Mouse (Mus musculus): Measurements from ENCODE around the gene Gm10720.
"Not testable (repeated sequence)": the region's sequence is repeated elsewhere in the genome, so short reads cannot be mapped to it uniquely, and the experiment has no call there.

Gene Gm10720

DNA sequence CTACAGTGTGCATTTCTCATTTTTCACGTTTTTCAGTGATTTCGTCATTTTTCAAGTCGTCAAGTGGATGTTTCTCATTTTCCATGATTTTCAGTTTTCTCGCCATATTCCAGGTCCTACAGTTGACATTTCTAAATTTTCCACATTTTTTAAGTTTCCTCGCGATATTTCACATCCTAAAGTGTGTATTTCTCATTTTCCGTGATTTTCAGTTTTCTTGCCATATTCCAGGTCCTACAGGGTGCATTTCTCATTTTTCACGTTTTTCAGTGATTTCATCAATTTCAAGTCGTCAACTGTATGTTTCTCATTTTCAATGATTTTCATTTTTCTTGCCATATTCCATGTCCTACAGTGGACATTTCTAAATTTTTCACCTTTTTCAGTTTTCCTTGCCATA lies at the start of gene Gm10720:
Gene Gm10720 (plus strand): TSS at position 301 of the 400 bp plus-strand sequence.
- DNase-seq, result not testable (repeated sequence)

DNA sequence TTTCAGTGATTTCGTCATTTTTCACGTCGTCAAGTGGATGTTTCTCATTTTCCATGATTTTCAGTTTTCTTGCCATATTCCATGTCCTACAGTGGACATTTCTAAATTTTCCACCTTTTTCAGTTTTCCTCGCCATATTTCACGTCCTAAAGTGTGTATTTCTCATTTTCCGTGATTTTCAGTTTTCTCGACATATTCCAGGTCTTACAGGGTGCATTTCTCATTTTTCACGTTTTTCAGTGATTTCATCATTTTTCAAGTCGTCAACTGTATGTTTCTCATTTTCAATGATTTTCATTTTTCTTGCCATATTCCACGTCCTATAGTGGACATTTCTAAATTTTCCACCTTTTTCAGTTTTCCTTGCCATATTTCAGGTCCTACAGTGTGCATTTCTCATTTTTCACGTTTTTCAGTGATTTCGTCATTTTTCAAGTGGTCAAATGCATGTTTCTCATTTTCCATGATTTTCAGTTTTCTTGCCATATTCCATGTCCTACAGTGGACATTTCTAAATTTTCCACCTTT lies 14.9 kb upstream of the Gm10720 start, which contains the start of gene Gm10722:
Gene Gm10722 (plus strand): TSS at position 478 of the 528 bp plus-strand sequence.
- DNase-seq, result not testable (repeated sequence)

DNA sequence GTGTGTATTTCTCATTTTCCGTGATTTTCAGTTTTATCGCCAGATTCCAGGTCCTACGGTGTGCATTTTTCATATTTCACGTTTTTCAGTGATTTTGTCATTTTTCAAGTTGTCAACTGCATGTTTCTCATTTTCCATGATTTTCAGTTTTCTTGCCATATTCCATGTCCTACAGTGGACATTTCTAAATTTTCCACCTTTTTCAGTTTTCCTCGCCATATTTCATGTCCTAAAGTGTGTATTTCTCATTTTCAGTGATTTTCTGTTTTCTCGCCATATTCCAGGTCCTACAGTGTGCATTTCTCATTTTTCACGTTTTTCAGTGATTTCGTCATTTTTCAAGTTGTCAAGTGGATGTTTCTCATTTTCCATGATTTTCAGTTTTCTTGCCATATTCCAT lies 14.4 kb upstream of the Gm10720 start:
- peak; percentile 10 for DNase-seq

DNA sequence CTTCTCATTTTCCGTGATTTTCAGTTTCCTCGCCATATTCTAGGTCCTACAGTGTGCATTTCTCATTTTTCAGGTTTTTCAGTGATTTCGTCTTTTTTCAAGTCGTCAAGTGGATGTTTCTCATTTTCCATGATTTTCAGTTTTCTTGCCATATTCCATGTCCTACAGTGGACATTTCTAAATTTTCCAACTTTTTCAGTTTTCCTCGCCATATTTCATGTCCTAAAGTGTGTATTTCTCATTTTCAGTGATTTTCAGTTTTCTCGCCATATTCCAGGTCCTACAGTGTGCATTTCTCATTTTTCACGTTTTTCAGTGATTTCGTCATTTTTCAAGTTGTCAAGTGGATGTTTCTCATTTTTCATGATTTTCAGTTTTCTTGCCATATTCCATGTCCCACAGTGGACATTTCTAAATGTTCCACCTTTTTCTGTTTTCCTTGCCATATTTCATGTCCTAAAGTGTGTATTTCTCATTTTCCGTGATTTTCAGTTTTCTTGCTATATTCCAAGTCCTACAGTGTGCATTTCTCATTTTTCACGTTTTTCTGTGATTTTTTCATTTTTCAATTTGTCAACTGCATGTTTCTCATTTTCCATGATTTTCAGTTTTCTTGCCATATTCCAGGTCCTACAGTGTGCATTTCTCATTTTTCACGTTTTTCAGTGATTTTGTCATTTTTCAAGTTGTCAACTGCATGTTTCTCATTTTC lies 13.3 kb upstream of the Gm10720 start:
- peak; percentile 99 for DNase-seq

DNA sequence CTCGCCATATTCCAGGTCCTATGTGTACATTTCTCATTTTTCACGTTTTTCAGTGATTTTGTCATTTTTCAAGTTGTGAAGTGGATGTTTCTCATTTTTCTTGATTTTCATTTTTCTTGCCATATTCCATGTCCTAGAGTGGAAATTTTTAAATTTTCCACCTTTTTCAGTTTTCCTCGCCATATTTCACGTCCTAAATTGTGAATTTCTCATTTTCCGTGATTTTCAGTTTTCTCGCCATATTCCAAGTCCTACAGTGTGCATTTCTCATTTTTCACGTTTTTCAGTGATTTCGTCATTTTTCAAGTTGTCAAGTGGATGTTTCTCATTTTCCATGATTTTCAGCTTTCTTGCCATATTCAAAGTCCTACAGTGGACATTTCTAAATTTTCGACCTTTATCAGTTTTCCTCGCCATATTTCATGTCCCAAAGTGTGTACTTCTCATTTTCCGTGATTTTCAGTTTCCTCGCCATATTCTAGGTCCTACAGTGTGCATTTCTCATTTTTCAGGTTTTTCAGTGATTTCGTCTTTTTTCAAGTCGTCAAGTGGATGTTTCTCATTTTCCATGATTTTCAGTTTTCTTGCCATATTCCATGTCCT lies 12.6 kb upstream of the Gm10720 start, which contains the start of gene Gm11168:
Gene Gm11168 (plus strand): TSS at position 553 of the 603 bp plus-strand sequence.
- DNase-seq, result not testable (repeated sequence)

DNA sequence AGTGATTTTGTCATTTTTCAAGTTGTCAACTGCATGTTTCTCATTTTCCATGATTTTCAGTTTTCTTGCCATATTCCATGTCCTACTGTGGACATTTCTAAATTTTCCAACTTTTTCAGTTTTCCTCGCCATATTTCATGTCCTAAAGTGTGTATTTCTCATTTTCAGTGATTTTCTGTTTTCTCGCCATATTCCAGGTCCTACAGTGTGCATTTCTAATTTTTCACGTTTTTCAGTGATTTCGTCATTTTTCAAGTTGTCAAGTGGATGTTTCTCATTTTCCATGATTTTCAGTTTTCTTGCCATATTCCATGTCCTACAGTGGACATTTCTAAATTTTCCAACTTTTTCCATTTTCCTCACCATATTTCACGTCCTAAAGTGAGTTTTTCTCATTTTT lies 9.3 kb upstream of the Gm10720 start:
- not testable (repeated sequence) for DNase-seq

DNA sequence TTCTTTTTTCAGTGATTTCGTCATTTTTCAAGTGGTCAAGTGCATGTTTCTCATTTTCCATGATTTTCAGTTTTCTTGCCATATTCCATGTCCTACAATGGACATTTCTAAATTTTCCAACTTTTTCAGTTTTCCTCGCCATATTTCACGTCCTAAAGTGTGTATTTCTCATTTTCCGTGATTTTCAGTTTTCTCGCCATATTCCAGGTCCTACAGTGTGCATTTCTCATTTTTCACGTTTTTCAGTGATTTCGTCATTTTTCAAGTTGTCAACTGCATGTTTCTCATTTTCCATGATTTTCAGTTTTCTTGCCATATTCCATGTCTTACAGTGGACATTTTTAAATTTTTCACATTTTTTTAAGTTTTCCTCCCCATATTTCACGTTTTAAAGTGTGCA lies 8.8 kb upstream of the Gm10720 start:
- DNase-seq, result peak; percentile 84

DNA sequence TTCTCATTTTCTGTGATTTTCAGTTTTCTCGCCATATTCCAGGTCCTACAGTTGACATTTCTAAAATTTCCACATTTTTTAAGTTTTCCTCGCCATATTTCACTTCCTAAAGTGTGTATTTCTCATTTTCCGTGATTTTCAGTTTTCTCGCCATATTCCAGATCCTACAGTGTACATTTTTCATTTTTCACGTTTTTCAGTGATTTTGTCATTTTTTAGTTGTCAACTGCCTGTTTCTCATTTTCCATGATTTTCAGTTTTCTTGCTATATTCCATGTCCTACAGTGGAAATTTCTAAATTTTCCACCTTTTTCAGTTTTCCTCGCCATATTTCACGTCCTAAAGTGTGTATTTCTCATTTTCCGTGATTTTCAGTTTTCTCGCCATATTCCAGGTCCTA lies 8.2 kb upstream of the Gm10720 start:
- DNase-seq, result not testable (repeated sequence)

DNA sequence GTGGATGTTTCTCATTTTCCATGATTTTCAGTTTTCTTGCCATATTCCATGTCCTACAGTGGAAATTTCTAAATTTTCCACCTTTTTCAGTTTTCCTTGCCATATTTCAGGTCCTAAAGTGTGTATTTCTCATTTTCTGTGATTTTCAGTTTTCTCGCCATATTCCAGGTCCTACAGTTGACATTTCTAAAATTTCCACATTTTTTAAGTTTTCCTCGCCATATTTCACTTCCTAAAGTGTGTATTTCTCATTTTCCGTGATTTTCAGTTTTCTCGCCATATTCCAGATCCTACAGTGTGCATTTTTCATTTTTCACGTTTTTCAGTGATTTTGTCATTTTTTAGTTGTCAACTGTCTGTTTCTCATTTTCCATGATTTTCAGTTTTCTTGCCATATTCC lies 6.1 kb upstream of the Gm10720 start:
- not testable (repeated sequence) for DNase-seq

DNA sequence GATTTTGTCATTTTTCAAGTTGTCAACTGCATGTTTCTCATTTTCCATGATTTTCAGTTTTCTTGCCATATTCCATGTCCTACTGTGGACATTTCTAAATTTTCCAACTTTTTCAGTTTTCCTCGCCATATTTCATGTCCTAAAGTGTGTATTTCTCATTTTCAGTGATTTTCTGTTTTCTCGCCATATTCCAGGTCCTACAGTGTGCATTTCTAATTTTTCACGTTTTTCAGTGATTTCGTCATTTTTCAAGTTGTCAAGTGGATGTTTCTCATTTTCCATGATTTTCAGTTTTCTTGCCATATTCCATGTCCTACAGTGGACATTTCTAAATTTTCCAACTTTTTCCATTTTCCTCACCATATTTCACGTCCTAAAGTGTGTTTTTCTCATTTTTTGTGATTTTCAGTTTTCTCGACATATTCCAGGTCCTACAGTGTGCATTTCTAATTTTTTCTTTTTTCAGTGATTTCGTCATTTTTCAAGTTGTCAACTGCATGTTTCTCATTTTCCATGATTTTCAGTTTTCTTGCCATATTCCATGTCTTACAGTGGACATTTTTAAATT lies 3.3 kb upstream of the Gm10720 start:
- DNase-seq, result not testable (repeated sequence)

DNA sequence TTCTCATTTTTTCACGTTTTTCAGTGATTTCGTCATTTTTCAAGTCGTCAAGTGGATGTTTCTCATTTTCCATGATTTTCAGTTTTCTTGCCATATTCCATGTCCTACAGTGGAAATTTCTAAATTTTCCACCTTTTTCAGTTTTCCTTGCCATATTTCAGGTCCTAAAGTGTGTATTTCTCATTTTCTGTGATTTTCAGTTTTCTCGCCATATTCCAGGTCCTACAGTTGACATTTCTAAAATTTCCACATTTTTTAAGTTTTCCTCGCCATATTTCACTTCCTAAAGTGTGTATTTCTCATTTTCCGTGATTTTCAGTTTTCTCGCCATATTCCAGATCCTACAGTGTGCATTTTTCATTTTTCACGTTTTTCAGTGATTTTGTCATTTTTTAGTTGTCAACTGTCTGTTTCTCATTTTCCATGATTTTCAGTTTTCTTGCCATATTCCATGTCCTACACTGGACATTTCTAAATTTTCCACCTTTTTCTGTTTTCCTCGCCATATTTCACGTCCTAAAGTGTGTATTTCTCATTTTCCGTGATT lies 2.6 kb upstream of the Gm10720 start, which contains the start of gene Gm10721:
Gene Gm10721 (plus strand): TSS at position 408 of the 547 bp plus-strand sequence.
- DNase-seq, result not testable (repeated sequence)

DNA sequence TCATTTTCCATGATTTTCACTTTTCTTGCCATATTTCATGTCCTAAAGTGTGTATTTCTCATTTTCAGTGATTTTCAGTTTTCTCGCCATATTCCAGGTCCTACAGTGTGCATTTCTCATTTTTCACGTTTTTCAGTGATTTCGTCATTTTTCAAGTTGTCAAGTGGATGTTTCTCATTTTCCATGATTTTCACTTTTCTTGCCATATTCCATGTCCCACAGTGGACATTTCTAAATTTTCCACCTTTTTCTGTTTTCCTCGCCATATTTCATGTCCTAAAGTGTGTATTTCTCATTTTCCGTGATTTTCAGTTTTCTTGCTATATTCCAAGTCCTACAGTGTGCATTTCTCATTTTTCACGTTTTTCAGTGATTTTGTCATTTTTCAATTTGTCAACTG lies 442 bp downstream of the Gm10720 start:
- peak; percentile 7 for DNase-seq

DNA sequence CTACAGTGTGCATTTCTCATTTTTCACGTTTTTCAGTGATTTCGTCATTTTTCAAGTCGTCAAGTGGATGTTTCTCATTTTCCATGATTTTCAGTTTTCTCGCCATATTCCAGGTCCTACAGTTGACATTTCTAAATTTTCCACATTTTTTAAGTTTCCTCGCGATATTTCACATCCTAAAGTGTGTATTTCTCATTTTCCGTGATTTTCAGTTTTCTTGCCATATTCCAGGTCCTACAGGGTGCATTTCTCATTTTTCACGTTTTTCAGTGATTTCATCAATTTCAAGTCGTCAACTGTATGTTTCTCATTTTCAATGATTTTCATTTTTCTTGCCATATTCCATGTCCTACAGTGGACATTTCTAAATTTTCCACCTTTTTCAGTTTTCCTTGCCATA lies 1.7 kb downstream of the Gm10720 start, which contains the start of gene Gm10719:
Gene Gm10719 (plus strand): TSS at position 301 of the 400 bp plus-strand sequence.
- not testable (repeated sequence) for DNase-seq

DNA sequence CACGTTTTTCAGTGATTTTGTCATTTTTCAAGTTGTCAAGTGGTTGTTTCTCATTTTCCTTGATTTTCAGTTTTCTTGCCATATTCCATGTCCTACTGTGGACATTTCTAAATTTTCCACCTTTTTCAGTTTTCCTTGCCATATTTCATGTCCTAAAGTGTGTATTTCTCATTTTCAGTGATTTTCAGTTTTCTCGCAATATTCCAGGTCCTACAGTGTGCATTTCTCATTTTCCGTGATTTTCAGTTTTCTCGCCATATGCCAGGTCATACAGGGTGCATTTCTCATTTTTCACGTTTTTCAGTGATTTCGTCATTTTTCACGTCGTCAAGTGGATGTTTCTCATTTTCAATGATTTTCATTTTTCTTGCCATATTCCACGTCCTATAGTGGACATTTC lies 3.5 kb downstream of the Gm10720 start:
- peak; percentile 71 for DNase-seq

DNA sequence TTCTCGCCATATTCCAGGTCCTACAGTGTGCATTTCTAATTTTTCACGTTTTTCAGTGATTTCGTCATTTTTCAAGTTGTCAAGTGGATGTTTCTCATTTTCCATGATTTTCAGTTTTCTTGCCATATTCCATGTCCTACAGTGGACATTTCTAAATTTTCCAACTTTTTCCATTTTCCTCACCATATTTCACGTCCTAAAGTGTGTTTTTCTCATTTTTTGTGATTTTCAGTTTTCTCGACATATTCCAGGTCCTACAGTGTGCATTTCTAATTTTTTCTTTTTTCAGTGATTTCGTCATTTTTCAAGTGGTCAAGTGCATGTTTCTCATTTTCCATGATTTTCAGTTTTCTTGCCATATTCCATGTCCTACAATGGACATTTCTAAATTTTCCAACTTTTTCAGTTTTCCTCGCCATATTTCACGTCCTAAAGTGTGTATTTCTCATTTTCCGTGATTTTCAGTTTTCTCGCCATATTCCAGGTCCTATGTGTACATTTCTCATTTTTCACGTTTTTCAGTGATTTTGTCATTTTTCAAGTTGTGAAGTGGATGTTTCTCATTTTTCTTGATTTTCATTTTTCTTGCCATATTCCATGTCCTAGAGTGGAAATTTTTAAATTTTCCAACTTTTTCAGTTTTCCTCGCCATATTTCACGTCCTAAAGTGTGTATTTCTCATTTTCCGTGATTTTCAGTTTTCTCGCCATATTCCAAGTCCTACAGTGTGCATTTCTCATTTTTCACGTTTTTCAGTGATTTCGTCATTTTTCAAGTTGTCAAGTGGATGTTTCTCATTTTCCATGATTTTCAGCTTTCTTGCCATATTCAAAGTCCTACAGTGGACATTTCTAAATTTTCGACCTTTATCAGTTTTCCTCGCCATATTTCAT lies 4.6 kb downstream of the Gm10720 start:
- peak; percentile 78 for DNase-seq

DNA sequence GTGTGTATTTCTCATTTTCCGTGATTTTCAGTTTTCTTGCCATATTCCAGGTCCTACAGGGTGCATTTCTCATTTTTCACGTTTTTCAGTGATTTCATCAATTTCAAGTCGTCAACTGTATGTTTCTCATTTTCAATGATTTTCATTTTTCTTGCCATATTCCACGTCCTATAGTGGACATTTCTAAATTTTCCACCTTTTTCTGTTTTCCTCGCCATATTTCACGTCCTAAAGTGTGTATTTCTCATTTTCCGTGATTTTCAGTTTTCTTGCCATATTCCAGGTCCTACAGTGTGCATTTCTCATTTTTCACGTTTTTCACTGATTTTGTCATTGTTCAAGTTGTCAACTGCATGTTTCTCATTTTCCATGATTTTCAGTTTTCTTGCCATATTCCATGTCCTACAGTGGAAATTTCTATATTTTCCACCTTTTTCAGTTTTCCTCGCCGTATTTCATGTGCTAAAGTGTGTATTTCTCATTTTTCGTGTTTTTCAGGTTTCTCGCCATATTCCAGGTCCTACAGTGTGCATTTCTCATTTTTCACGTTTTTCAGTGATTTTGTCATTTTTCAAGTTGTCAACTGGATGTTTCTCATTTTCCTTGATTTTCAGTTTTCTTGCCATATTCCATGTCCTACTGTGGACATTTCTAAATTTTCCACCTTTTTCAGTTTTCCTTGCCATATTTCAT lies 7.0 kb downstream of the Gm10720 start:
- DNase-seq, result peak; percentile 80

DNA sequence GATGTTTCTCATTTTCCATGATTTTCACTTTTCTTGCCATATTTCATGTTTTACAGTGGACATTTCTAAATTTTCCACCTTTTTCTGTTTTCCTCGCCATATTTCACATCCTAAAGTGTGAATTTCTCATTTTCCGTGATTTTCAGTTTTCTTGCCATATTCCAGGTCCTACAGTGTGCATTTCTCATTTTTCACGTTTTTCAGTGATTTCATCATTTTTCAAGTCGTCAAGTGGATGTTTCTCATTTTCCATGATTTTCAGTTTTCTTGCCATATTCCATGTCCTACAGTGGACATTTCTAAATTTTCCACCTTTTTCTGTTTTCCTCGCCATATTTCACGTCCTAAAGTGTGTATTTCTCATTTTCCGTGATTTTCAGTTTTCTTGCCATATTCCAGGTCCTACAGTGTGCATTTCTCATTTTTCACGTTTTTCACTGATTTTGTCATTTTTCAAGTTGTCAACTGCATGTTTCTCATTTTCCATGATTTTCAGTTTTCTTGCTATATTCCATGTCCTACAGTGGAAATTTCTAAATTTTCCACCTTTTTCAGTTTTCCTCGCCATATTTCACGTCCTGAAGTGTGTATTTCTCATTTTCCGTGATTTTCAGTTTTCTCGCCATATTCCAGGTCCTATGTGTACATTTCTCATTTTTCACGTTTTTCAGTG lies 8.0 kb downstream of the Gm10720 start, which contains the start of gene Gm10718:
Gene Gm10718 (plus strand): TSS at position 236 of the 673 bp plus-strand sequence.
- DNase-seq, result peak; percentile 14

DNA sequence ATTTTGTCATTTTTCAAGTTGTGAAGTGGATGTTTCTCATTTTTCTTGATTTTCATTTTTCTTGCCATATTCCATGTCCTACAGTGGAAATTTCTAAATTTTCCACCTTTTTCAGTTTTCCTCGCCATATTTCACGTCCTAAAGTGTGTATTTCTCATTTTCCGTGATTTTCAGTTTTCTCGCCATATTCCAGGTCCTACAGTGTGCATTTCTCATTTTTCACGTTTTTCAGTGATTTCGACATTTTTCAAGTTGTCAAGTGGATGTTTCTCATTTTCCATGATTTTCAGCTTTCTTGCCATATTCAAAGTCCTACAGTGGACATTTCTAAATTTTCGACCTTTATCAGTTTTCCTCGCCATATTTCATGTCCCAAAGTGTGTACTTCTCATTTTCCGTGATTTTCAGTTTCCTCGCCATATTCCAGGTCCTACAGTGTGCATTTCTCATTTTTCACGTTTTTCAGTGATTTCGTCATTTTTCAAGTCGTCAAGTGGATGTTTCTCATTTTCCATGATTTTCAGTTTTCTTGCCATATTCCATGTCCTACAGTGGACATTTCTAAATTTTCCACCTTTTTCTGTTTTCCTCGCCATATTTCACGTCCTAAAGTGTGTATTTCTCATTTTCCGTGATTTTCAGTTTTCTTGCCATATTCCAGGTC lies 8.7 kb downstream of the Gm10720 start:
- peak; percentile 53 for DNase-seq

DNA sequence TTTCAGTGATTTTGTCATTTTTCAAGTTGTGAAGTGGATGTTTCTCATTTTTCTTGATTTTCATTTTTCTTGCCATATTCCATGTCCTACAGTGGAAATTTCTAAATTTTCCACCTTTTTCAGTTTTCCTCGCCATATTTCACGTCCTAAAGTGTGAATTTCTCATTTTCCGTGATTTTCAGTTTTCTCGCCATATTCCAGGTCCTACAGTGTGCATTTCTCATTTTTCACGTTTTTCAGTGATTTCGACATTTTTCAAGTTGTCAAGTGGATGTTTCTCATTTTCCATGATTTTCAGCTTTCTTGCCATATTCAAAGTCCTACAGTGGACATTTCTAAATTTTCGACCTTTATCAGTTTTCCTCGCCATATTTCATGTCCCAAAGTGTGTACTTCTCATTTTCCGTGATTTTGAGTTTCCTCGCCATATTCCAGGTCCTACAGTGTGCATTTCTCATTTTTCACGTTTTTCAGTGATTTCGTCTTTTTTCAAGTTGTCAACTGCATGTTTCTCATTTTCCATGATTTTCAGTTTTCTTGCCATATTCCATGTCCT lies 9.5 kb downstream of the Gm10720 start, which contains the start of gene Gm10717:
Gene Gm10717 (plus strand): TSS at position 506 of the 556 bp plus-strand sequence.
- peak; percentile 59 for DNase-seq

DNA sequence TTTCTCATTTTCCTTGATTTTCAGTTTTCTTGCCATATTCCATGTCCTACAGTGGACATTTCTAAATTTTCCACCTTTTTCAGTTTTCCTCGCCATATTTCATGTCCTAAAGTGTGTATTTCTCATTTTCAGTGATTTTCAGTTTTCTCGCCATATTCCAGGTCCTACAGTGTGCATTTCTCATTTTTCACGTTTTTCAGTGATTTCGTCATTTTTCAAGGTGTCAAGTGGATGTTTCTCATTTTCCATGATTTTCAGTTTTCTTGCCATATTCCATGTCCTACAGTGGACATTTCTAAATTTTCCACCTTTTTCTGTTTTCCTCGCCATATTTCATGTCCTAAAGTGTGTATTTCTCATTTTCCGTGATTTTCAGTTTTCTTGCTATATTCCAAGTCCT lies 10.2 kb downstream of the Gm10720 start:
- peak; percentile 68 for DNase-seq

All from lung, postnatal 10 days (tissue).